Mouse (Mus musculus): ENCODE data around the gene H2-Oa.

GRCm38 (mm10) chr17:34093199-34093874 lies 1.2 kb downstream of the H2-Oa start:
- no peak for TF ChIP-seq CTCF (IDR thresholded peaks at IDR 0.05; ENCODE audit: extremely low read depth, insufficient read depth, insufficient read length, insufficient replicate concordance)
- TF ChIP-seq POLR2A (IDR thresholded peaks at IDR 0.05; ENCODE audit: low read depth, low read length) = no peak
